Mouse (Mus musculus) forebrain, embryonic 15.5 days (tissue): ENCODE data around the gene Edar. TPM values are rescaled to one million over a fixed set of nuclear protein-coding genes. Genes with fewer than 3 reads are reported as not detected.
"Not testable (repeated sequence)": the region's sequence is repeated elsewhere in the genome, so short reads cannot be mapped to it uniquely, and the experiment has no call there.

Source experiments
- ATAC-seq: fragments of 200-750 bp; cut with Nextera tagmentation; replicated peaks from 2 replicates; pipeline ENCODE4 v1.8.0; 2017; ENCODE audit warnings: mild to moderate bottlenecking, moderate TSS enrichment, moderate library complexity
- H3K27ac ChIP-seq: fragments of 300-500 bp; sonication (generic); replicated peaks from 2 replicates; pipeline ENCODE4 v1.5.1; 2015; ENCODE audit warnings: mild to moderate bottlenecking, inconsistent platforms
- H3K27me3 ChIP-seq: fragments of 300-500 bp; sonication (generic); 2 replicates; pipeline ENCODE4 v1.6.1; 2015; ENCODE audit warnings: inconsistent platforms
- H3K36me3 ChIP-seq: fragments of 300-500 bp; sonication (generic); 2 replicates; pipeline ENCODE4 v1.6.1; 2015; ENCODE audit warnings: mild to moderate bottlenecking, inconsistent platforms
- H3K4me1 ChIP-seq: fragments of 300-500 bp; sonication (generic); 2 replicates; pipeline ENCODE4 v1.6.1; 2015; ENCODE audit warnings: inconsistent platforms
- H3K4me2 ChIP-seq: fragments of 300-500 bp; sonication (generic); replicated peaks from 2 replicates; pipeline ENCODE4 v1.6.1; 2015; ENCODE audit warnings: mild to moderate bottlenecking, inconsistent platforms
- H3K4me3 ChIP-seq: fragments of 300-500 bp; sonication (generic); 2 replicates; pipeline ENCODE4 v1.5.1; 2015; ENCODE audit warnings: mild to moderate bottlenecking, inconsistent platforms
- H3K9ac ChIP-seq: fragments of 300-500 bp; sonication (generic); replicated peaks from 2 replicates; pipeline ENCODE4 v1.6.1; 2015; ENCODE audit warnings: mild to moderate bottlenecking, inconsistent platforms
- H3K9me3 ChIP-seq: fragments of 300-500 bp; sonication (generic); 2 replicates; pipeline ENCODE4 v1.6.1; 2016; ENCODE audit warnings: inconsistent platforms
- WGBS: fragments of 180-500 bp; shearing (Covaris S2); methylation state at CpG from one replicate; pipeline ENCODE4 v1.1.7; 2015; ENCODE audit warnings: mixed read lengths; 5-methylcytosine and 5-hydroxymethylcytosine counted together
- polyA plus RNA-seq: library from polyadenylated mRNA; unstranded; fragments of >200 nt; fragmentation: Nextera tagmentation; extraction: Ambion mirVana; gene quantifications from 2 replicates; pipeline ENCODE4 v1.2.1, GENCODE M21; 2015

Edar gene
- polyA plus RNA-seq, result 0.64 and 0.90 TPM in 2 replicates

GRCm38 (mm10) chr10:58675533-58675932, at the start of gene Edar:
Gene Edar (minus strand): TSS chr10:58675654.
- H3K27me3 ChIP-seq, result peaks cover 17% of the 10 kb centered on the region
- H3K36me3 ChIP-seq, result no peaks in the 10 kb centered on the region
- WGBS, result 3% methylated on average over 20 of the region's 20 CpGs
- H3K4me2 ChIP-seq, result peak within 1 kb of the TSS; percentile 44
- H3K4me3 ChIP-seq, result peak within 1 kb of the TSS; percentile 29
- H3K9me3 ChIP-seq, result no peaks in the 10 kb centered on the region
- peak; percentile 36; the same call in 1 of the 2 replicates for ATAC-seq
- no peak within 1 kb of the TSS for H3K27ac ChIP-seq
- H3K9ac ChIP-seq, result no peak within 1 kb of the TSS
- peaks cover 20% of the 10 kb centered on the region for H3K4me1 ChIP-seq

GRCm38 (mm10) chr10:58718110-58718509, 42.7 kb upstream of the Edar start, which contains the start of gene Gm17542:
Gene Gm17542 (minus strand): TSS chr10:58718210.
- H3K27me3 ChIP-seq, H3K36me3 ChIP-seq, H3K4me3 ChIP-seq, ATAC-seq, H3K9me3 ChIP-seq, H3K27ac ChIP-seq, H3K4me2 ChIP-seq, H3K9ac ChIP-seq: not testable (repeated sequence)
- peaks cover 12% of the 10 kb centered on the region for H3K4me1 ChIP-seq

- WGBS, result 30% methylated on average over 3 of the region's 3 CpGs
- Histone ChIP-seq H3K4me2 (no peak overlapping the region), H3K9me3 (no peaks in the 10 kb centered on the region), H3K9ac (no peak overlapping the region), H3K27me3 (no peaks in the 10 kb centered on the region), H3K4me1 (peaks cover 12% of the 10 kb centered on the region), H3K36me3 (no peaks in the 10 kb centered on the region), H3K27ac (no peak overlapping the region), H3K4me3 (no peak overlapping the region)
- 0 out of 2 replicates have a peak, but pooled peaks have one; percentile 19 for ATAC-seq
Observed at GRCm38 (mm10) chr10:58714789-58715148, 39.3 kb upstream of the Edar start.

- Histone ChIP-seq H3K4me1 (peaks cover 12% of the 10 kb centered on the region), H3K36me3 (no peaks in the 10 kb centered on the region), H3K4me2 (peak overlapping the region; percentile 33), H3K27ac (no peak overlapping the region), H3K4me3 (peak overlapping the region; percentile 12; the same call in 1 of the 2 replicates), H3K27me3 (no peaks in the 10 kb centered on the region), H3K9me3 (no peaks in the 10 kb centered on the region), H3K9ac (no peak overlapping the region)
- no peak for ATAC-seq
- 34% methylated on average over 24 of the region's 24 CpGs for WGBS
Observed at GRCm38 (mm10) chr10:58713855-58714788, 38.7 kb upstream of the Edar start.

- Histone ChIP-seq H3K4me2 (no peak overlapping the region), H3K27me3 (no peaks in the 10 kb centered on the region), H3K4me1 (peaks cover 12% of the 10 kb centered on the region), H3K9me3 (no peaks in the 10 kb centered on the region), H3K4me3 (no peak overlapping the region), H3K9ac (no peak overlapping the region), H3K36me3 (no peaks in the 10 kb centered on the region), H3K27ac (no peak overlapping the region)
- WGBS, result 95% methylated on average over 7 of the region's 7 CpGs
- no peak for ATAC-seq
Observed at GRCm38 (mm10) chr10:58713225-58713624, 37.8 kb upstream of the Edar start.

- Histone ChIP-seq H3K4me3 (no peak overlapping the region), H3K9ac (no peak overlapping the region), H3K27me3 (no peaks in the 10 kb centered on the region), H3K36me3 (no peaks in the 10 kb centered on the region), H3K27ac (no peak overlapping the region), H3K4me1 (peaks cover 5% of the 10 kb centered on the region; the same call in 1 of the 2 replicates), H3K9me3 (no peaks in the 10 kb centered on the region), H3K4me2 (no peak overlapping the region)
- no peak for ATAC-seq
- 92% methylated on average over 4 of the region's 4 CpGs for WGBS
Observed at GRCm38 (mm10) chr10:58709021-58709420, 33.6 kb upstream of the Edar start.

- Histone ChIP-seq H3K9ac (no peak overlapping the region), H3K4me1 (peaks cover 4% of the 10 kb centered on the region; the same call in 1 of the 2 replicates), H3K27ac (no peak overlapping the region), H3K4me3 (no peak overlapping the region), H3K4me2 (no peak overlapping the region), H3K27me3 (no peaks in the 10 kb centered on the region), H3K36me3 (no peaks in the 10 kb centered on the region), H3K9me3 (no peaks in the 10 kb centered on the region)
- WGBS, result 43% methylated on average over 6 of the region's 6 CpGs
- no peak for ATAC-seq
Observed at GRCm38 (mm10) chr10:58700578-58700977, 25.1 kb upstream of the Edar start.

- H3K9ac ChIP-seq, result no peak overlapping the region
- peaks cover 4% of the 10 kb centered on the region; the same call in 1 of the 2 replicates for H3K4me1 ChIP-seq
- no peak overlapping the region for H3K4me2 ChIP-seq
- ATAC-seq, result no peak
- no peak overlapping the region for H3K4me3 ChIP-seq
- H3K36me3 ChIP-seq, result no peaks in the 10 kb centered on the region
- no peaks in the 10 kb centered on the region for H3K27me3 ChIP-seq
- no peak overlapping the region for H3K27ac ChIP-seq
- no peaks in the 10 kb centered on the region for H3K9me3 ChIP-seq
- WGBS, result 29% methylated on average over 4 of the region's 4 CpGs
Observed at GRCm38 (mm10) chr10:58700160-58700559, 24.7 kb upstream of the Edar start.

GRCm38 (mm10) chr10:58698955-58699354, 23.5 kb upstream of the Edar start:
- WGBS, result 90% methylated on average over 4 of the region's 4 CpGs
- no peak for ATAC-seq
- H3K27me3 ChIP-seq, result no peaks in the 10 kb centered on the region
- no peak overlapping the region for H3K4me2 ChIP-seq
- H3K9me3 ChIP-seq, result no peaks in the 10 kb centered on the region
- H3K27ac ChIP-seq, result no peak overlapping the region
- no peak overlapping the region for H3K4me3 ChIP-seq
- H3K4me1 ChIP-seq, result peaks cover 4% of the 10 kb centered on the region; the same call in 1 of the 2 replicates
- no peaks in the 10 kb centered on the region for H3K36me3 ChIP-seq
- H3K9ac ChIP-seq, result no peak overlapping the region

- Histone ChIP-seq H3K4me3 (no peak overlapping the region), H3K27ac (no peak overlapping the region), H3K4me2 (no peak overlapping the region), H3K27me3 (no peaks in the 10 kb centered on the region), H3K9ac (no peak overlapping the region), H3K9me3 (no peaks in the 10 kb centered on the region), H3K36me3 (no peaks in the 10 kb centered on the region), H3K4me1 (no peaks in the 10 kb centered on the region)
- no peak for ATAC-seq
- 78% methylated on average over 6 of the region's 7 CpGs for WGBS
Observed at GRCm38 (mm10) chr10:58691051-58691450, 15.6 kb upstream of the Edar start.

GRCm38 (mm10) chr10:58679298-58679697, 3.8 kb upstream of the Edar start:
- Histone ChIP-seq H3K4me2 (no peak overlapping the region), H3K9me3 (no peaks in the 10 kb centered on the region), H3K27me3 (peaks cover 17% of the 10 kb centered on the region), H3K27ac (no peak overlapping the region), H3K9ac (no peak overlapping the region), H3K4me3 (no peak overlapping the region), H3K36me3 (no peaks in the 10 kb centered on the region), H3K4me1 (no peaks in the 10 kb centered on the region)
- 82% methylated on average over 6 of the region's 6 CpGs for WGBS
- no peak for ATAC-seq

GRCm38 (mm10) chr10:58673278-58674061, 2.0 kb downstream of the Edar start:
- peaks cover 17% of the 10 kb centered on the region for H3K27me3 ChIP-seq
- peak overlapping the region; percentile 67 for H3K27ac ChIP-seq
- no peaks in the 10 kb centered on the region for H3K9me3 ChIP-seq
- WGBS, result 7% methylated on average over 15 of the region's 15 CpGs
- H3K4me1 ChIP-seq, result peaks cover 20% of the 10 kb centered on the region
- H3K9ac ChIP-seq, result no peak overlapping the region
- ATAC-seq, result peak; percentile 96
- H3K4me3 ChIP-seq, result peak overlapping the region; percentile 29
- no peaks in the 10 kb centered on the region for H3K36me3 ChIP-seq
- peak overlapping the region; percentile 37 for H3K4me2 ChIP-seq
